Mouse (Mus musculus) granulocyte monocyte progenitor cell, adult 5-6 weeks (primary cell): ENCODE results near the gene Olfr393. TPM values are rescaled to one million over a fixed set of nuclear protein-coding genes. Genes with fewer than 3 reads are reported as not detected.

Experiments
- ATAC-seq: replicated peaks from 2 replicates; pipeline ENCODE4 v1.8.0; 2016; ENCODE audit warnings: mild to moderate bottlenecking, moderate TSS enrichment, inconsistent platforms; ENCODE audit not compliant: poor library complexity, severe bottlenecking
- total RNA-seq, 2 experiments: library from RNA; stranded (forward) in 1 of 2; stranded (reverse) in 1 of 2; fragments of 200-712, 200-1000 nt in 1 of 2; fragments of >200 nt in 1 of 2; fragmentation: Nextera tagmentation in 1 of 2; gene quantifications; 2 replicates each; pipeline ENCODE4 v1.2.3; 2014 to 2017

Gene Olfr393
- total RNA-seq (2014; fragmentation: Nextera tagmentation): not detected in 2 replicates
- not detected in 2 replicates for total RNA-seq (2017)

DNA sequence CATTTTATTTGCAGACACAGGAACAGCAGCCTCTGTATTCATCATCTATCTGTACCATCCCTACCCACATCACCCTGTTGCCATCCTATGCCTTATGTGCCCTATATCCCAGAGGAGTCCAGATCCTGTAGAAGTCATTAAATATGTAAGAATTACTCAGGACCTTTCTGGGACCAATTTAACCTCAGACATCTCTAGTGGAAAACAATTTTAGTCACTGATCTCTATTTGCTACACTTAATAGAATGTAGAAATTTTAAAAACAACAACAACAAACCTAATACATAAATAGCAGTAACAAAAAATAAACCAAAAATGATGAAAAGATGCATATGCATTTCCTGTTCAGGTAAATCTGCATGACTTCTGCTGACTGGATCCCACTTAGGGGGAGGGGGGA is at the start of gene Olfr393:
TSS of gene Olfr393 (minus strand) at position 101 of the 400 bp plus-strand sequence.
- ATAC-seq: no peak

DNA sequence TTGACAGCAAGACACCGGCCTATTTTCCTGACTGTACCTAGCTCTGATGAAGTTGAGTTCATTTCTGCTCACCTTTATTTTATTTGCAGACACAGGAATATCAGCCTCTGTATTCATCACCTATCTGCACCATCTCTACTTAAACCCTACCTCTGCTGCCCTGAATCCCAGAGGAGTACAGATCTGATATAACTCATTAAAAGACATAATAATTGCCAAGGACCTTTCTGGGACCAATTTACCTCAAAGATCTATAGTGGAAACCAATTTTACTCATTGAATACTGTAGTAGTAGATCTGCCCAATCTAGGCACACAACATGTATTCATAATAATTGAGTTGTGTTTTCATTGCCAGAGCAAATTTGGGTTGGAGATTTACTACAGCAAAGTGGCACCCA is 39.4 kb upstream of the Olfr393 start, which contains the start of gene Olfr394:
TSS of gene Olfr394 (minus strand) at position 101 of the 400 bp plus-strand sequence.
- no peak for ATAC-seq

DNA sequence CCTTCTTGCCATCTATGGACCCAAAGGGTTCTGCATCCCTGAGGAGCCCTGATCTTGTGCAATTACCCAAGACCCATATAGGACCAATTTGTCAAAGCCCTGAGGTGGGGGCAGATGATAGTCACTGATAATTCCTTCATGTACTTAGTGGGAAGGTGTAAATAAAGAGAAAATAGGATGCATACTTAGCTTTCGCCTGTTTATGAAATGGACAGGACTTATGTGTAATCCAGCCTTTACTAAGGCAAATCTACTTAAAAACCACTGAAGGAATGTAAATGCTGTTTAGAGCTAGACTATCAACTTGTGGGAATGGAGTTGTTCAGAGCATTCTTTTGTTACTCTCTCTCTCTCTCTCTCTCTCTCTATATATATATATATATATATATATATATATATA is 34.3 kb downstream of the Olfr393 start, which contains the start of gene Olfr392:
TSS of gene Olfr392 (minus strand) at position 101 of the 400 bp plus-strand sequence.
- ATAC-seq: no peak

DNA sequence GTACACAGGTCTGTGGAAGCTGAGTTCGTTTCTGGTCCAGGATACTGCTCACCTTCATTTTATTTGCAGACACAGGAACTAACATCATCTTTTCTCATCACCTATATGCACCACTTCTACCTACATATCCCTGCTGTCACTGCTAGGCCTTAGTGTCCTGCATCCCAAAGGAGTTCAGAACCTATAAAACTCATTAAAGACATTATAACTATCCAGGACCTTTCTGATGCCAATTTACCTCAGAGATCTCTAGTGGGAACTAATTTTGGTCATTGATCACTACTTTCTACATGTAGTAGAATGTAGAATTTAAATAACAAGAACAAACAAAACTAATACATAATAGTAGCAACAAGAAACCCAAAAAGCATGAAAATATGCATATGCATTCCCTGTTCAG is 48.3 kb downstream of the Olfr393 start, which contains the start of gene Olfr391-ps:
TSS of gene Olfr391-ps (minus strand) at position 101 of the 400 bp plus-strand sequence.
- ATAC-seq: no peak

Other genes starting within 250 kb of the Olfr393 start
- not detected in 2 replicates for gene Zfp735, start 162.7 kb downstream of the Olfr393 start, total RNA-seq (2014; fragmentation: Nextera tagmentation)
- not detected in 2 replicates for gene Zfp735, start 162.7 kb downstream of the Olfr393 start, total RNA-seq (2017)
- not detected in 2 replicates for gene Olfr389, start 70.7 kb downstream of the Olfr393 start, total RNA-seq (2014; fragmentation: Nextera tagmentation)
- not detected in 2 replicates for gene Olfr389, start 70.7 kb downstream of the Olfr393 start, total RNA-seq (2017)
- not detected in 2 replicates for gene Olfr390, start 68.5 kb downstream of the Olfr393 start, total RNA-seq (2014; fragmentation: Nextera tagmentation)
- gene Olfr390, start 68.5 kb downstream of the Olfr393 start, total RNA-seq (2017): not detected in 2 replicates
- gene Olfr391-ps, start 48.4 kb downstream of the Olfr393 start, total RNA-seq (2014; fragmentation: Nextera tagmentation): not detected in 2 replicates
- not detected in 2 replicates for gene Olfr391-ps, start 48.4 kb downstream of the Olfr393 start, total RNA-seq (2017)
- not detected in 2 replicates for gene Olfr392, start 34.4 kb downstream of the Olfr393 start, total RNA-seq (2014; fragmentation: Nextera tagmentation)
- not detected in 2 replicates for gene Olfr392, start 34.4 kb downstream of the Olfr393 start, total RNA-seq (2017)
- not detected in 2 replicates for gene Olfr394, start 39.3 kb upstream of the Olfr393 start, total RNA-seq (2014; fragmentation: Nextera tagmentation)
- not detected in 2 replicates for gene Olfr394, start 39.3 kb upstream of the Olfr393 start, total RNA-seq (2017)
- gene Olfr395, start 57.8 kb upstream of the Olfr393 start, total RNA-seq (2014; fragmentation: Nextera tagmentation): not detected in 2 replicates
- gene Olfr395, start 57.8 kb upstream of the Olfr393 start, total RNA-seq (2017): not detected in 2 replicates
- not detected in 2 replicates for gene Olfr23, start 85.2 kb upstream of the Olfr393 start, total RNA-seq (2014; fragmentation: Nextera tagmentation)
- not detected in 2 replicates for gene Olfr23, start 85.2 kb upstream of the Olfr393 start, total RNA-seq (2017)
- not detected in 2 replicates for gene Olfr397, start 109.4 kb upstream of the Olfr393 start, total RNA-seq (2014; fragmentation: Nextera tagmentation)
- not detected in 2 replicates for gene Olfr397, start 109.4 kb upstream of the Olfr393 start, total RNA-seq (2017)
- not detected in 2 replicates for gene Olfr398, start 139.0 kb upstream of the Olfr393 start, total RNA-seq (2014; fragmentation: Nextera tagmentation)
- not detected in 2 replicates for gene Olfr398, start 139.0 kb upstream of the Olfr393 start, total RNA-seq (2017)
- gene Olfr139, start 205.1 kb upstream of the Olfr393 start, total RNA-seq (2014; fragmentation: Nextera tagmentation): not detected in 2 replicates
- not detected in 2 replicates for gene Olfr139, start 205.1 kb upstream of the Olfr393 start, total RNA-seq (2017)
- not detected in 2 replicates for gene Olfr399, start 205.2 kb upstream of the Olfr393 start, total RNA-seq (2014; fragmentation: Nextera tagmentation)
- not detected in 2 replicates for gene Olfr399, start 205.2 kb upstream of the Olfr393 start, total RNA-seq (2017)
- not detected in 2 replicates for gene Zfp616, start 218.5 kb upstream of the Olfr393 start, total RNA-seq (2014; fragmentation: Nextera tagmentation)
- gene Zfp616, start 218.5 kb upstream of the Olfr393 start, total RNA-seq (2017): not detected in 2 replicates